ENCODE assay signal across 9 mouse cellular contexts in genomic region chr2:83337364-83337763, GRCm38 (mm10).
DNase-seq lines count a peak whose midpoint lies in the region; ATAC-seq and TF ChIP-seq lines count a peak whose summit lies in the region.
"Had no signal": no experiment of that assay in that cellular context is flagged by ENCODE, and none has a peak within 500 bp of the region (broad histone marks: within the 10 kb centered on the region; RNA-seq: fewer than 3 reads in every experiment).

No protein-coding gene starts in this region.

- peak; percentile 76 for TF ChIP-seq CTCF in layer of hippocampus, adult 2 months (conservative IDR thresholded peaks at IDR 0.05)

- H3K4me3 ChIP-seq in midbrain, embryonic 11.5 days (ENCODE audit: low read depth, low read length) = no peak overlapping the region
- no peak overlapping the region for H3K4me3 ChIP-seq in midbrain, embryonic 13.5 days (replicated peaks)
- H3K4me3 ChIP-seq in layer of hippocampus, adult 2 months = peak overlapping the region; percentile 32
- H3K4me3 ChIP-seq: midbrain, embryonic 12.5 days had no signal

- no peak overlapping the region for H3K4me2 ChIP-seq in midbrain, embryonic 11.5 days
- H3K4me2 ChIP-seq in midbrain, embryonic 13.5 days (replicated peaks) = no peak overlapping the region
- H3K4me2 ChIP-seq: midbrain, embryonic 12.5 days had no signal

- H3K27me3 ChIP-seq in midbrain, embryonic 11.5 days (ENCODE audit: control insufficient read depth, insufficient read depth, low read length) = no peaks in the 10 kb centered on the region
- no peaks in the 10 kb centered on the region for H3K27me3 ChIP-seq in midbrain, embryonic 13.5 days
- H3K27me3 ChIP-seq: midbrain, embryonic 12.5 days had no signal

- H3K36me3 ChIP-seq in midbrain, embryonic 11.5 days (ENCODE audit: control insufficient read depth, insufficient read depth, low read length) = no peaks in the 10 kb centered on the region
- no peaks in the 10 kb centered on the region for H3K36me3 ChIP-seq in midbrain, embryonic 13.5 days
- H3K36me3 ChIP-seq: midbrain, embryonic 12.5 days had no signal

- H3K9me3 ChIP-seq in midbrain, embryonic 11.5 days (ENCODE audit: control insufficient read depth, low read length) = no peaks in the 10 kb centered on the region
- no peaks in the 10 kb centered on the region for H3K9me3 ChIP-seq in midbrain, embryonic 13.5 days
- H3K9me3 ChIP-seq: midbrain, embryonic 12.5 days had no signal

- DNase-seq in gastrocnemius, postnatal 10 days = peak; percentile 12
- DNase-seq in gastrocnemius, adult 18-20 months (ENCODE audit: low spot score) = no peak
- DNase-seq in midbrain, embryonic 11.5 days (ENCODE audit: low spot score, missing footprints) = peak; percentile 83
- peak; percentile 80 to 82 for DNase-seq in cerebellum, postnatal 10 days
- peak; percentile 31 to 34 for DNase-seq in layer of hippocampus, adult 2 months (ENCODE audit: low spot score in 2 of 2)
- DNase-seq in urinary bladder, postnatal 25 days (ENCODE audit: low spot score) = no peak

- no peaks in the 10 kb centered on the region for H3K4me1 ChIP-seq in midbrain, embryonic 11.5 days (ENCODE audit: control insufficient read depth, insufficient read depth, low read length)
- H3K4me1 ChIP-seq in midbrain, embryonic 13.5 days (replicated peaks) = no peaks in the 10 kb centered on the region
- H3K4me1 ChIP-seq: midbrain, embryonic 12.5 days had no signal

- no peak for ATAC-seq in midbrain, embryonic 11.5 days (ENCODE audit: low FRiP score)
- ATAC-seq in midbrain, embryonic 13.5 days = no peak
- no peak for ATAC-seq in inflammation-experienced regulatory T-cells, adult 6 months

- WGBS in midbrain, embryonic 11.5 days = 35% methylated on average over 4 of the region's 4 CpGs
- WGBS in midbrain, embryonic 13.5 days = 30% methylated on average over 4 of the region's 4 CpGs

- no peak overlapping the region for H3K9ac ChIP-seq in midbrain, embryonic 11.5 days (ENCODE audit: low read length)
- no peak overlapping the region for H3K9ac ChIP-seq in midbrain, embryonic 13.5 days (replicated peaks)
- H3K9ac ChIP-seq: midbrain, embryonic 12.5 days had no signal

- H3K27ac ChIP-seq in midbrain, embryonic 11.5 days (ENCODE audit: low read depth, low read length) = no peak overlapping the region
- H3K27ac ChIP-seq in midbrain, embryonic 13.5 days = no peak overlapping the region
- H3K27ac ChIP-seq in layer of hippocampus, adult 2 months = no peak overlapping the region
- H3K27ac ChIP-seq: midbrain, embryonic 12.5 days had no signal

Comparison
In these comparisons a context has a peak if more than half of its experiments do, and no peak if none do; other contexts are left out.
1. DNase-seq: peak in gastrocnemius, postnatal 10 days (single experiment), midbrain, embryonic 11.5 days (single experiment), cerebellum, postnatal 10 days (2 of 2) and layer of hippocampus, adult 2 months (2 of 2); none in gastrocnemius, adult 18-20 months (single experiment) and urinary bladder, postnatal 25 days (single experiment).